Mouse (Mus musculus) T-cell, adult 2 months (primary cell): ENCODE measurements around the gene 4930452B06Rik.

Source experiments
- DNase-seq: peaks from one replicate; pipeline ENCODE4 v3.0.0; 2022; ENCODE audit warnings: low spot score

Gene 4930452B06Rik

DNA sequence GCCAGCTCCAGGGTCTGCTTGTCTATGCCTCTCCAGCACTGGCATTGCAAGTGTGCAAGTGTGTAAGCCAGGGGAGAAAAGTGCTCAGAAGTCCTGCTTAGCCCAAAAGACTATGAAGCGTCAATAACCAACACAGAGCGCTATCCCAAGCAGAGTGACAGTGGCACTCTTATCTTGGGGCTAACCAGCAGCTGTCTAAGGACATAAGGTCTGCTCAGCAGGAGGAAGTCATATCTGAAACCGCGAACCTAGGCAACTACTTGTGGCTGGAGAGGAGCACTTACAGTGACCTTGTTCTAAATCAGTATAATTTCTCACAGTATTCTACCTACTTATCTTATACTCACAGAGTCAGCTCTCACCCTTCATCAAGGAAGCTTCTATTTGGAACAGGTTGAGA is 214.9 kb downstream of the 4930452B06Rik start:
- DNase-seq = no peak

DNA sequence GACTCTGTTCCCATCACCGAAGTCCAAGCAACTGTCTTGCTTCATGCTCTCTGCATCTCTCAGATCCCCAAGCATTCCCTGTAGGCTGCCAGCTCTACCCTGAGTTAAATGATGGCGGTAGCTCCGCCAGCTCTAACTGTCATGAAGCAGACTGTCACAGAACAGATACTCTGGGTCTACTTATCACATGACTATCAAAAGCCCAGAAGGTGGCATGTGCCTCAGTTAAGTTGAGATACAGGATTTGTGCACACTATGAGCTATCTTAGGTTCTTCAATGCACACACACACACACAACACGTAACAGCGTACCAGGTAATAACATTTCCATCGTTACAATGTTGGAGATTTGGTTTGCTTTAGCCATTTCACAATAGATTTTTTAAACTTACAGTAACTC is 215.7 kb downstream of the 4930452B06Rik start:
- DNase-seq = no peak

DNA sequence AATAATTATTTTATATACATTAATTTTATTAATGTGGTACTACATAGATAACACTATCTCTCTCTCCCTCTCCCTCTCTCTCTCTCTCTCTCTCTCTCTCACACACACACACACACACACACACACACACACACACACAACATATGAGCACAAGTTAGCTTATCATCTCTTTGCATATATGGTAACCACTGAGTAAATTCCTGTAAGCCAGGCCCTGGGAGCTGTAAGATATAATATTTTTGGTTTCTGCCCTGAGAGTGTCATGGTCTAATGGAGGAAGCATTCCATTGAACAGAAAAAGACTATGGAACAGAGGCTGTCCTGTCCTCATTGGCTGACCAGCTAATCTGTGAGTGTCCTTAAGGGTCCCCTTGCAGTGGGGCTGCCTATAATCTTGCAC is 216.7 kb downstream of the 4930452B06Rik start:
- no peak for DNase-seq

DNA sequence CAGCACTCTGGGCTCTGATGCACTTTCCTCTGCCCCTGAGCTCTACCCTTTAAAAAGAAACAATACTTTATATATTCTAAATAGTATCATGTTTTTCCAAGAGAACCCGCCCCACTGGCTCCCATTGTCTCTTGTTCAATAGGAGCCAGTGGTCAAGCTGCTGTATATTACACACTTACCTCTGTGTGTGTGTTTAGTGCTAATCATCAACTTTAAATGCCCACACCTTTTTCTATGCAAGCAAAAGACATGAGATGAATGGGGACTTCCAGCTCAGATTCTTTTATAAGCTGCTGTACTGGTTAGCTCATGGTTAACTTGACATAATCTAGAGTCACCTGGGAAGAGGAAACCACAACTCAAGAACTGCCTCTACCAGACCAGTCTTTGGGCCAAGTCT is 218.7 kb downstream of the 4930452B06Rik start:
- no peak for DNase-seq

DNA sequence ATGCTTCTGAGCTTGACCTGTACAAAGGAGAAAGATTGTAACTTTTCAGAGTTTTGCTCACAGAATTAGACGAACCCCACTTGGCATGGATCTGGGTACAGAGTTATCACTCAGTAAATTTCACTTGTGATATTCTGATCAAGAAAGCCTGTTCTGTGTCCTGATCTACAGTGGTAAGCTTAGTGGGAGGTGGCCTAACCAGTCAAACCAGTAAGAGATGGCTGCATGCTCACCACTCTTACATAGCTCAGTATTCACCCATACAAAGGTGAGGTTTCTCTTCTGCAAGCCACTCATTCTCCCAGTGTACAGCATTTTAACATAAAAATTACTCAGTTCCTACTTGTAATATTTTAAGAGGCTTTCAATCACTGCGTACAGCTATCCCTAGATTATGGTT is 221.7 kb downstream of the 4930452B06Rik start:
- no peak for DNase-seq

DNA sequence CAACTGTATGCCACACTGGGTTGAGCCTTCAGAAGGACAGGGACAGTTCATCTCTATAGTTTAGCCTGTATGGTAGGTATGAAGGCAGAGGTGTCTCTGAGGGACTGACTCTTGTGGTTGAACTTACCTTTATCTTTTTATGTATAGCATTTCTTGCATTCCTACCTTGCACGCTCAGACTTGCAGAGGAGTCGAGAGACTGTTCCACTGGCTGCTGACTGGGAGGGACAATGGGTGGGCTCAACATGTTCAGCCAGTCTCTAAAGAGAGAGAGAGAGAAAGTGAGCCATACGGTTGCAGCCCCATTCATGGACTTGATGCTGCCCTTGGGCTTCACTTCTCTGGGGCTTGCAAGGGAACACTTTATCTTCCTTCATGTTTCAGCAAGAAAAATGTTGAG is 223.3 kb downstream of the 4930452B06Rik start:
- no peak for DNase-seq

DNA sequence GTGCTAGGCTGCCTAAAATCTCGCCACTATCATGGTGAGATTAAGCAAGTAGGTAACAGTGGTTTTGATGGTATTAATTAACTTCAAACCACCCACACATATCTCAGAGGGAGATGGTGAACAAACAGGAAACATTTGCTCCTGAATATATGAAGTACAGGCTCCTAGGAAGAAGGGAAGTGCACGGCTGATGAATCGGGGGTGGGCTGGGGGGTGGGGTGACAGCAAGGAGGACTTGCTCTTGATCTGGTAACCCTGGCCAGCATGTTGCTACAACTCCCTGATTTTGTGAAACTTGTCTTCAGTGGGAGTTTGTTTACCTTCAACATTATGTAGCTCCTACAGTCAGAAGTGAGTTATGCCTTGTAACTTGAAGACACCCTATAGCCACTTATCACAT is 224.4 kb downstream of the 4930452B06Rik start:
- no peak for DNase-seq

DNA sequence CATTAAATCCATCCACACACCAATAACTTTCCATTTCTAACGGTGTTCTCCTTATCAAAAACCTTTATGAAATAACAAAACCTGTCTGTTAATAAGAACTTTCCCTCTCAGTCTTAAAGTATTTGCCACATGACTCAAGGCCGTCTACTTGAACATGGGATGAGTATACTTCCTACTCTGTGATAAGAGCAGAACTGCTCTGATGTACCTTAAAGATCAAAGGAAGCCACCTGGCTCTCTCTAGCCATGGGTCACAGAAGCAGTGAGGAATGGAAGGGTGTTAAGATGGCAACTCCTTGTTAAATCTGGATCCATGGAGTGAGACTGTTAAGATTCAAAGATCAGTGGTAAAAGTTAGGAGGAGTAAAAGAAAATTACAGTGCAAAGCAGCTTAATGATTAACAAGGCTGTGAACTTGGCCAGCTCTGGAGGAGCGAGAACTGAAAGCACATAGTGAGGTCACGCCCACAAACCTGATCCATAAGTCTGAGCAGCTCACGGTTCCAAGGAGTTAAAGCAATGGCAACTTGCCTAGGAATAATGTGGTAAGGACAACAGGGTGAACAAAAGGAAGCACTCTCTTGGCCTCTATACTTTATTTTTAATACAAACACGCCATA is 235.3 kb downstream of the 4930452B06Rik start:
- DNase-seq = no peak

DNA sequence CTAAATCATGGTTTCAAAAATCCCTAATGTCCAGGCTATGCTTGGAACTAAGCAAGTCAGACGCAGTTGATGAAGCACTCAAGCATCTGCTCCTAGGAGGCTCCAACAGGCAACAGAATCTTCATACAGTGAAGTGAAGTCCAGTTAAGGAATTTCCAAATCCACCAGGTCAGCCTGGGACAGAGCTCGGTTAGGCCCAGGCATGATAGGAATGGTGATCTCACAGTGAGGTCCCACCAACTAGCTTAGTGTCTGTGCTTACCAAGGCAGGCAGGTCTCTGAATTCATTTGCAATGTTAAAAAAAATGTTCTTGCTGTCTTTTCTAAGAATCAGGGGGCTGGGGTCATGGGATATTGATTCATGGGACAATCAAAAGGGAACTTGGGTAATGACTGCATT is 236.3 kb downstream of the 4930452B06Rik start:
- DNase-seq = no peak

DNA sequence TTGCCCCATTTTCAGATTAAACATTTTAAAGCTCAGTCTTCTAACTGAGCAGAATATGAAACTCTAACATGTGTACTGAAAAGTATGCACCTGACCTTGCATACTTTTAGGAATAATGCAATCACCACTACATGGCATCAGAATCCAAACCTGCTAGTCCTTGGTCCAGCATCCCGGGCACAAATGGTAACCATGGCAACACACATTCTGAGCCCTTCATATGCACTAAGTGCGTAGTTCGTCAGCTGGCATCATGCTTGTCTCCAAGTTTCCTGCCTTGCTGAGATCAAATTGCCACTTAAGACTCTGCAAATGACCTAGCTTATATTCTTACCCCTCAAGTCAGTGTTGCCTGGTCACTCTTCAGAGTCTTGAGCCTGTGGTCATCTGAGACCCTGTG is 243.2 kb downstream of the 4930452B06Rik start:
- DNase-seq = no peak

DNA sequence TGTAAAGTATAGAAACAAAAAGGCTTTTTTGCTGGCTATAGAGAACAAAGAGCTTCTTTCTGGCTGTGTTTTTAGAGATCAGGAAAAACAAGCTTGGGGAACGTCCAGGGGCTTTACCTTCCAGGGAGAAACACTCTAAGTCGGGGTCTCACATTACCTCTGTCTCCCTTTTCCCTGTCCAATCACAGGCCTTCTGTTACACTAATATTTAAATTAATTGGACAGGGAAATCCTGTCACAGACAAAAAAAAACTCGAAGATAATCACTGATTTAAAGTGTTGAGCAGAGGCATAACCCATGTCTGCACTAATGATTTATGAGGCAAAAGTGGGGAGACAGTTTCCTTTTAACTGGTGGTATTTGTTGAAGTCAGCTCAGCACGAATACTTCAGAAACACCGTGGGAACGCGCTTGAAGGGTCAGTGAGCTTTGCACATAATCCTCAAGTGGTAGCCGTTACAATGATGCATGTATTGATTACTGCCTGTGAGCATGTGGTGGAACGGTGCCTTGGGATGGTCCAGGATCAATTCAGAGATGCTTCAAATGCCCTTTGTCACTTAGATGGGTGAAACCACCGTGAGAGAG is 244.7 kb downstream of the 4930452B06Rik start:
- DNase-seq = no peak

DNA sequence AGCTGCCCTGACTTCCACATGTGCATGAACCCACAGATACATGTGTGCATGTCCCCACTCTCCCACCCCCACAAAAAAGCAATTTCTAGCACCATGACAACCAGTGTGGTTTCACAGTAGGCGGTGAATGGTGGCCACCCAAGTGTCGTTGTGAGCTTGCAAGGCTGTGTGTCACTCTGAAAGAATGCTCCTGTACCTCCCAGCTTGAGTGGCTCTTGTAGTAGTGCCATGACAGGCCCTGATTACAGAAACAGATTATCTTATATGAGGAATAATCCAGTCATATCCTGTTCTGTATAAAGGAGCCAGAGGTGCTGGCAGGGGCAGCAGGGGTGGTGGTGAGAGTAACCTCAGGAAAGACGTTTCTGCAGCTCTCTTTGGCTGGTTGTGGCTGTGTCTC is 247.4 kb downstream of the 4930452B06Rik start:
- DNase-seq = no peak

DNA sequence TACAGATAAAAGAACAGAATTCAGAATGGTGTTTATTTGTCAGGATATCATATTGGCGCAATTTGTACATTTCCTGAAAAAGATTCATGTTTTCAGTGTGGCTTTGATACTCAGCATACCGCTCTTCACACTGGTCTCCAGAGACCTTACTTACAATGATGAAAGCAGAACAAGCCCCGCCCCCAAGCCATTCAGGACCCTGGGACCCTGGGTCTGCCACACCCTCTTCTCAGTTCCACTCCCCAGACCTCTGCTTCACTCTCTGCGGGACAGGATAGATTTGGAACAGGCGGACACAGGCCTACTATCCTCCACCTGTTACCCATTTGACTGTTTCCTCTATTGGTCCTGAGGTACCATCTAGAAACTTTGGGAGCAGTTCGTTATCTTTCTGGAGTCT is 260.1 kb downstream of the 4930452B06Rik start:
- DNase-seq = no peak

DNA sequence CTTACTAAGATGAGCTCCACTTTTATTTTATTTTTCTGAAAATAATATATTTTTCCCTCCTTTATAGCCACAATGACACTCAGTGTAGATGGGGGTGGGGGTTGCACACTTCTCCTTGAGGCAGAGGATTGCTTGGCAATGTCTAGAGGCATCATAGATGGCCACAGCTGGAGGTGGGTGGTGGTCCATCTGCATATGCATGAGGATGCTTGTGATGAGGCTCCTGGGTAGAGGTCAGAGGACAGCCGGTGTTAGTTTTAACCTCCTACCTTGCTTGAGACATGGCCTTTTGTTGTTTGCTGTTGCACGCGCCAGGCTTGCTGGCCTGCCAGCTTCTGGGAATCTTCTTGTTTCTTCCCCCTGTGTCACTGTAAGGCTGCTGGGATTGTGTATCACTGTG is 262.7 kb downstream of the 4930452B06Rik start:
- no peak for DNase-seq

DNA sequence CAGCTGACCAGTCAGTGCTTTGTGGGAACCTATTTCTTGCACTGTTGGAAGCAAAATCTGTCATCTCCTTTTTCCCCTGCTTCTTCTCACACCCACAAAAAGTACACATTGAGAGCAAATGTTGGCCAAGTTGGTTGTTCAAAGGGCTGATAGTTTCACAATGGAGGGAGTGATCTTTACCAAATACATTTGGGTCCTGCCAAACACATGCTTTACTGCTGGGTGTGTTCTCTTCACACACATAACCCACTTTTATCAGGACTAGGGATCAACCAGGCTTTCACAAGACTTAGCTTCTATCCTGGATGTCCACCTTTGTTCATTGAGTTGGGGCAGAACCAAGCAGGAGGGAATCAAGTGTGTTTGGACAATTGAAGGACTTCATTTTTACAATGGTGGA is 267.5 kb downstream of the 4930452B06Rik start:
- no peak for DNase-seq

DNA sequence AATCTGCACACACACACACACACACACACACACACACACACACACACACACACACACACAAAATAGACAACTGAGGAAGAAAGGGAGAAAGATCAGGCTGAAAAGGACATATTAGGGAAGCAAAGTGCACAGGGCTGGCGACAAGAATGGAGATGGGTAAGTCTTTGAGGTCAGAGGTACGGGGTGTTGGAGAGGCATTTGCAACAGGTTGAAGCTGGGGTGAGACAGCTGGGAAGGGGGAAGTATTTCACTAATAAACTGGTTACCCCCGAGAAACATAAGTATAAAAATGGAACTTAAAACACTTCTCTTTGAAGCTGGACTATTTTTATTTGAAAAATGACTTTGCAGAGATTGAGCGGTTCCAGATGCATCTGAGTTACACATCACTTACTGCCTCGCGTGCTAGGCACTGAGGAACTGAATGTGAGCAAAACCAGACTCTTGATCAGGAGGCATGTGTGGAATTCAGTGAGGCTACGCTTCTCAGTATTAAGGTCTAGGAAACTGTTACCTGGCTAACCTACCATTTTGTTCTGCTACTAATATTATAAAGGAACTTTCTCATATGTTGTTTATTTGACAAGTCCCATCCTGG is 270.3 kb downstream of the 4930452B06Rik start:
- DNase-seq = no peak

DNA sequence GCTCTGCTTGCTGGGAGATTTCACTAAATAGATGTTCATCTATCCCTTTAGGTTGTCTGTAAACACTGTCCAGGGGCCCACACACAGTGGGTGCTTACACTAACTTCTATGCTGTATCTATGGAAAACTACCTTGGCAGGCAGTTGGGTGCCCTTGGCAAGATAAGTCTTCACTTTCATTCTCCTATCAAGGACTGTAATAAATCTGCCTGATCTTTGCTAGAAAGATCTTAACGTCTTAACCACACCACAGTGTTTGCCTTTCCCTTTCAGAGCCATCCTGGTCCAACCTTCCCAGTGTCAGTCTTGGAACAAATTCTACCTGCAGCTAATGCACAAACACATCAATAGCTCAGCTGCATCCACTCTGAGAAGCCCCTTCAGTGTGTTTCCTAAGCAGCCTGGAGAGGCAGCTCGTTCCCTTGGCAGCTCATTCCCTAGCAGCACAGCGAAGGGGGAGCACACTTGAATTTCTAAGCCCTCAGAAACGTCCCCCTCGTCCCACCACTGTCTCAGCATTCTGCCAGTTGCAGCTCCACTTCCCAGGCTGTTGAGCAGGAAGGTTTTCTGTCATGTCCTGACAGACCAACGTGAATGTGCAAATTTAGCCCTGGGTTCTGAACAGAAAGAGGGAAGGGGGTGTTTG is 273.7 kb downstream of the 4930452B06Rik start:
- no peak for DNase-seq
